In the genomic region with DNA sequence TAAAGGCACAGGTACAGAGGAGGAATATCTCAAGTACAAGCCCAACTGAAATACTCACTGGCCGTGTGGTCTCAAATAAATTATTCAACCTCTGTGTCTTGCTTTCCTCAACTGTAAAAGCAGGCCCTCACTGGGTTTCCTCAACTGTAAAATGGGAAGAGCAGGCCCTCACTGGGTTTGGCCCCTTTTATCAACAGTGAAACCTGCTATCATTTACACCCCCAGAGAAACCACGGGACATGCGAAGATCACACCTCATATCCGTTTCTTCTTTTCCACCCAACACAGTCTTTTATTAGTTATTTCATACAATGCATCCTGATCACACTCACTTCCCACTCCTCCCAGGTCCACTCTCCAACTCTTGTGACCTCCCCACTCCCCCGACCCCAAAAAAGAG, we compare ENCODE assay signal across 19 mouse cellular contexts. TPM values are rescaled to one million over a fixed set of nuclear protein-coding genes. Genes with fewer than 3 reads are reported as not detected.
DNase-seq lines count a peak whose midpoint lies in the region; TF ChIP-seq lines count a peak whose summit lies in the region.
"Had no signal": no experiment of that assay in that cellular context is flagged by ENCODE, and none has a peak within 500 bp of the region (broad histone marks: within the 10 kb centered on the region; RNA-seq: fewer than 3 reads in every experiment).

No protein-coding gene starts in this region.

- no peak for TF ChIP-seq RAD21 in MEL (IDR thresholded peaks at IDR 0.05; ENCODE audit: low read depth, low read length)

- TF ChIP-seq EP300 in MEL (IDR thresholded peaks at IDR 0.05; ENCODE audit: low read depth in 1 of 2, low read length in 2 of 2): peak; percentile 75 to 76

- no peak for TF ChIP-seq CTCF in MEL (IDR thresholded peaks at IDR 0.05 in 2 of 3, conservative IDR thresholded peaks at IDR 0.05 in 1 of 3; ENCODE audit: control insufficient read depth in 1 of 3, insufficient read depth in 1 of 3, low read depth in 2 of 3, low read length in 3 of 3, poor library complexity in 1 of 3, severe bottlenecking in 1 of 3)

- no peak for TF ChIP-seq POLR2A in MEL (IDR thresholded peaks at IDR 0.05; ENCODE audit: control insufficient read depth in 1 of 2, insufficient read depth in 1 of 2, low read depth in 1 of 2, low read length in 2 of 2, poor library complexity in 1 of 2)

- H3K27ac ChIP-seq in MEL (ENCODE audit: control insufficient read depth, low read depth, low read length): peak overlapping the region; percentile 49

- peaks cover 4 to 9% of the 10 kb centered on the region in 2 experiments; a peak in 3 of 4 replicates for H3K4me1 ChIP-seq in MEL (ENCODE audit: control insufficient read depth in 1 of 2, insufficient read depth in 2 of 2, low read length in 2 of 2)

- H3K79me2 ChIP-seq in MEL (ENCODE audit: control insufficient read depth, insufficient read depth, low read length, poor library complexity): no peaks in the 10 kb centered on the region

- no peak overlapping the region for H3K4me3 ChIP-seq in MEL (ENCODE audit: control insufficient read depth in 1 of 2, insufficient read depth in 1 of 2, low read depth in 2 of 2, low read length in 2 of 2)

- H3K9ac ChIP-seq in MEL (ENCODE audit: control insufficient read depth, low read depth, low read length, poor library complexity, severe bottlenecking): no peak overlapping the region; the same call in 1 of the 2 replicates

- DNase-seq in MEL (ENCODE audit: low read depth, low spot score) (peak; percentile 64), MEL-GATA-1-ER (ENCODE audit: extremely low read depth, low read depth) (peak; percentile 25)
- DNase-seq in urinary bladder, postnatal 10 days (ENCODE audit: low spot score): no peak
- no peak for DNase-seq in lung, postnatal 25 days (ENCODE audit: low spot score)
- DNase-seq: adrenal gland, adult 2 months; adrenal gland, adult 8-10 months; adrenal gland, postnatal 10 days; adrenal gland, postnatal 14 days; adrenal gland, postnatal 25 days; adrenal gland, postnatal 36 days; B cell, adult 2 months; cerebellum, adult 11 months; cerebellum, adult 11-12 months; cerebellum, adult 18-20 months; cerebellum, adult 2 months; cerebellum, adult 8-10 months had no signal

- no peaks in the 10 kb centered on the region for H3K27me3 ChIP-seq in MEL (ENCODE audit: control insufficient read depth in 1 of 2, insufficient read depth in 2 of 2, low read length in 2 of 2)
- H3K27me3 ChIP-seq: CH12.LX had no signal

- H3K36me3 ChIP-seq in MEL (ENCODE audit: control insufficient read depth in 1 of 2, insufficient read depth in 2 of 2, low read length in 2 of 2): peaks cover 0 to 8% of the 10 kb centered on the region in 2 experiments; a peak in 2 of 4 replicates
- H3K36me3 ChIP-seq: G1E had no signal

- H3K9me3 ChIP-seq in MEL (replicated peaks; ENCODE audit: insufficient read depth, low read length): no peaks in the 10 kb centered on the region
- H3K9me3 ChIP-seq: G1E had no signal

TF ChIP-seq in MEL, 35 proteins besides CTCF, POLR2A, EP300 and RAD21:
- TF ChIP-seq HCFC1 (IDR thresholded peaks at IDR 0.05; ENCODE audit: low read depth, low read length) (no peak), GATA1 (IDR thresholded peaks at IDR 0.05; ENCODE audit: low read depth, low read length) (peak; percentile 72), JUND (IDR thresholded peaks at IDR 0.05; ENCODE audit: low read depth, low read length) (no peak), KAT2A (conservative IDR thresholded peaks at IDR 0.05; ENCODE audit: low read depth, low read length) (no peak), TCF12 (IDR thresholded peaks at IDR 0.05; ENCODE audit: low read depth, low read length) (peak; percentile 31; the same call in 1 of the 2 replicates), SIN3A (IDR thresholded peaks at IDR 0.05; ENCODE audit: low read length) (peak; percentile 33; the same call in 1 of the 2 replicates), MYB (IDR thresholded peaks at IDR 0.05; ENCODE audit: low read depth, low read length) (no peak), USF2 (IDR thresholded peaks at IDR 0.05; ENCODE audit: borderline replicate concordance in 1 of 2, insufficient read depth in 1 of 2, low read depth in 1 of 2, low read length in 2 of 2) (no peak), ZKSCAN1 (IDR thresholded peaks at IDR 0.05; ENCODE audit: low read depth, low read length) (no peak), TBP (IDR thresholded peaks at IDR 0.05; ENCODE audit: low read depth, low read length) (no peak), MAX (IDR thresholded peaks at IDR 0.05; ENCODE audit: low read length) (peak; percentile 73), ETS1 (IDR thresholded peaks at IDR 0.05; ENCODE audit: low read depth, low read length) (peak; percentile 49), USF1 (IDR thresholded peaks at IDR 0.05; ENCODE audit: low read depth, low read length) (peak; percentile 33; the same call in 1 of the 2 replicates), CHD2 (IDR thresholded peaks at IDR 0.05; ENCODE audit: low read length) (no peak), MYC (IDR thresholded peaks at IDR 0.05; ENCODE audit: low read depth, low read length) (no peak), ZC3H11A (IDR thresholded peaks at IDR 0.05; ENCODE audit: low read depth, low read length) (no peak), MXI1 (IDR thresholded peaks at IDR 0.05; ENCODE audit: low read depth, low read length) (no peak)

RNA-seq across cellular contexts. Expression of a gene that starts 33.9 kb away (rescaled TPM):
- 4,641 and 5,133 TPM in 2 replicates for total RNA-seq in MEL (2012; rRNA removed)
- 1,000 to 10,000 TPM in 1 of 2 experiments, 100 to 1,000 TPM in 1; 450 to 1,410 TPM for polyA plus RNA-seq in MEL (2012; ENCODE audit: insufficient read depth in 1 of 2, insufficient read length in 2 of 2, low read depth in 1 of 2, low replicate concordance in 2 of 2, missing spikeins in 1 of 2)

RNA-seq across cellular contexts. Expression of a gene that starts 43.5 kb away (rescaled TPM):
- total RNA-seq in MEL (2012; rRNA removed): 10.2 and 14.1 TPM in 2 replicates
- 10 to 100 TPM in 1 of 2 experiments, not detected in 1; 23.1 TPM for polyA plus RNA-seq in MEL (2012; ENCODE audit: insufficient read depth in 1 of 2, insufficient read length in 2 of 2, low read depth in 1 of 2, low replicate concordance in 2 of 2, missing spikeins in 1 of 2)
- total RNA-seq: adrenal gland, adult 18-20 months; adrenal gland, adult 8-10 months had no signal
- polyA plus RNA-seq: adrenal gland, adult 2 months had no signal

RNA-seq across cellular contexts. Expression of a gene that starts 58.8 kb away (rescaled TPM):
- 1,318 and 1,322 TPM in 2 replicates for total RNA-seq in MEL (2012; rRNA removed)
- polyA plus RNA-seq in MEL (2012; ENCODE audit: insufficient read depth in 1 of 2, insufficient read length in 2 of 2, low read depth in 1 of 2, low replicate concordance in 2 of 2, missing spikeins in 1 of 2): 100 to 1,000 TPM in 1 of 2 experiments, not detected in 1; 696 TPM

RNA-seq across cellular contexts. Expression of a gene that starts 58.9 kb away (rescaled TPM):
- total RNA-seq in MEL (2012; rRNA removed): 43.3 and 65.3 TPM in 2 replicates
- polyA plus RNA-seq in MEL (2012; ENCODE audit: insufficient read depth in 1 of 2, insufficient read length in 2 of 2, low read depth in 1 of 2, low replicate concordance in 2 of 2, missing spikeins in 1 of 2): 10 to 100 TPM in 1 of 2 experiments, not detected in 1; 40.9 TPM

Comparison
In these comparisons a context has a peak if more than half of its experiments do, and no peak if none do; other contexts are left out.
1. DNase-seq: peak in MEL (single experiment) and MEL-GATA-1-ER (single experiment); none in urinary bladder, postnatal 10 days (single experiment) and lung, postnatal 25 days (single experiment).